Mouse (Mus musculus) small intestine, adult 2 months (tissue): Measurements from ENCODE around the gene Bptf. TPM values are rescaled to one million over a fixed set of nuclear protein-coding genes. Genes with fewer than 3 reads are reported as not detected.
"Not testable (repeated sequence)": the region's sequence is repeated elsewhere in the genome, so short reads cannot be mapped to it uniquely, and the experiment has no call there.

Experiments
- H3K27ac ChIP-seq: fragments of 200-500 bp; 2 replicates; pipeline ENCODE4 v1.5.1; 2012; ENCODE audit warnings: low read depth, low read length, control low read depth, inconsistent platforms; ENCODE audit not compliant: insufficient read depth
- H3K27me3 ChIP-seq: fragments of 200-500 bp; 2 replicates; pipeline ENCODE4 v1.6.1; 2012; ENCODE audit warnings: mild to moderate bottlenecking, moderate library complexity, low read length, inconsistent platforms; ENCODE audit not compliant: control insufficient read depth, insufficient read depth
- H3K36me3 ChIP-seq: fragments of 200-500 bp; 2 replicates; pipeline ENCODE4 v1.6.1; 2012; ENCODE audit warnings: mild to moderate bottlenecking, low read length, control low read depth, inconsistent platforms; ENCODE audit not compliant: control insufficient read depth, insufficient read depth
- H3K4me1 ChIP-seq: fragments of 200-500 bp; 2 replicates; pipeline ENCODE4 v1.6.1; 2012; ENCODE audit warnings: low read length, inconsistent platforms, mixed read lengths; ENCODE audit not compliant: control insufficient read depth, insufficient read depth, insufficient read length
- H3K4me3 ChIP-seq: fragments of 200-500 bp; 2 replicates; pipeline ENCODE4 v1.5.1; 2012; ENCODE audit warnings: low read depth, mild to moderate bottlenecking, control low read depth, inconsistent platforms, low read length, moderate library complexity
- CTCF ChIP-seq: fragments of 200-500 bp; IDR thresholded peaks from 2 replicates; pipeline ENCODE4 v1.5.1; 2012; ENCODE audit warnings: low read depth, mild to moderate bottlenecking, control low read depth, inconsistent platforms, low read length, moderate library complexity, mixed read lengths; ENCODE audit not compliant: insufficient replicate concordance, insufficient read length; ENCODE audit errors: extremely low read depth
- POLR2A ChIP-seq: fragments of 200-500 bp; IDR thresholded peaks from 2 replicates; pipeline ENCODE4 v1.6.1; 2012; ENCODE audit warnings: low read depth, mild to moderate bottlenecking, control low read depth, inconsistent platforms, low read length, moderate library complexity
- WGBS: fragments of 180-500 bp; shearing (Covaris S2); methylation state at CpG from one replicate; pipeline ENCODE4 v1.1.7; 2018; 5-methylcytosine and 5-hydroxymethylcytosine counted together
- polyA plus RNA-seq: library from polyadenylated mRNA; depleted of rRNA; stranded (reverse); fragments of >200 nt; gene quantifications from 2 replicates; pipeline ENCODE4 v1.2.3, GENCODE M21; 2012

Gene Bptf
- polyA plus RNA-seq, 1 experiment = 15.2 TPM

DNA sequence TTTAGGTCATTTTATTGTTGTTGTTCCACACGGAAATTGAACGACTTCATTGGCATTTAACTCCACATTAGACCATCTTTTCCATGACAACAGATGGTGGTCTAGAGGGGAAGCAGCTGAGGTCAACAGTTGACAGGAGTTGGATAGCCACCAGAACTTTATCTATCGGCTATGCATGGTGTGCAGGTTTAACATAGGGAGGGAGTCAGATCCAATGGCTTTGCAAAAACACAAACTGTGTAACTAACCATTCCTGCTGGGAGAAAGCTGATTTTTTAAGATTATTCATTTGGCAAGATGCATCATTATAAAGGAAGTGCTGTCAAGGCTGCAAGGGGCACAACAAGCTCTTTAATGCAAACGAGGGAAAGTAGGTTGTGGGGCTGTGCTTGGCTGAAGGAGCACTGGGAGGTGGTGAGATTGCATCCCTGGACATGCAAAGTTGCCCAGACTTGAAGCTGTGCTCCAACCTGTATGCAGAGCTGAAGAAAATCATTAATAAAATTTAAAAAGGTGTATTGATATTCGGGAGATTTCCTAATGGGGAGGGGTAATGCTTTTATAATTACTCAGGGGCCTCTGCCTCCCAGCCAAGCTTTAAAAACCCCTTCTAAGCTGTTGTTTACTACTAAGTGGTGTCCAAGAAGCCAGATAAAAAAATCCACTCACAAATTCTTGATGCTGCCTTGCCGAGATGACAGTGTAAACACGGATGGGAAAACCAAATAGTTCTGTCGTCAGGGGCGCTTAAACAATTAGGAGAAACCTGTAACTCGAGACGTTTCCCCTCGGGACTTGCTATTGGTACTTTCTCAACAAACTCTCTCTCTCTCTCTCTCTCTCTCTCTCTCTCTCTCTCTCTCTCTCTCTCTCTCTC, 105.1 kb downstream of the Bptf start:
- TF ChIP-seq CTCF (no peak), POLR2A (no peak)
- H3K4me1 ChIP-seq = peaks cover 13% of the 10 kb centered on the region
- no peak overlapping the region for H3K27ac ChIP-seq
- H3K4me3 ChIP-seq = peak overlapping the region; percentile 84; the same call in 1 of the 2 replicates
- H3K27me3 ChIP-seq = peaks cover 6% of the 10 kb centered on the region; the same call in 1 of the 2 replicates
- 9% methylated on average over 12 of the region's 12 CpGs for WGBS
- no peaks in the 10 kb centered on the region for H3K36me3 ChIP-seq

DNA sequence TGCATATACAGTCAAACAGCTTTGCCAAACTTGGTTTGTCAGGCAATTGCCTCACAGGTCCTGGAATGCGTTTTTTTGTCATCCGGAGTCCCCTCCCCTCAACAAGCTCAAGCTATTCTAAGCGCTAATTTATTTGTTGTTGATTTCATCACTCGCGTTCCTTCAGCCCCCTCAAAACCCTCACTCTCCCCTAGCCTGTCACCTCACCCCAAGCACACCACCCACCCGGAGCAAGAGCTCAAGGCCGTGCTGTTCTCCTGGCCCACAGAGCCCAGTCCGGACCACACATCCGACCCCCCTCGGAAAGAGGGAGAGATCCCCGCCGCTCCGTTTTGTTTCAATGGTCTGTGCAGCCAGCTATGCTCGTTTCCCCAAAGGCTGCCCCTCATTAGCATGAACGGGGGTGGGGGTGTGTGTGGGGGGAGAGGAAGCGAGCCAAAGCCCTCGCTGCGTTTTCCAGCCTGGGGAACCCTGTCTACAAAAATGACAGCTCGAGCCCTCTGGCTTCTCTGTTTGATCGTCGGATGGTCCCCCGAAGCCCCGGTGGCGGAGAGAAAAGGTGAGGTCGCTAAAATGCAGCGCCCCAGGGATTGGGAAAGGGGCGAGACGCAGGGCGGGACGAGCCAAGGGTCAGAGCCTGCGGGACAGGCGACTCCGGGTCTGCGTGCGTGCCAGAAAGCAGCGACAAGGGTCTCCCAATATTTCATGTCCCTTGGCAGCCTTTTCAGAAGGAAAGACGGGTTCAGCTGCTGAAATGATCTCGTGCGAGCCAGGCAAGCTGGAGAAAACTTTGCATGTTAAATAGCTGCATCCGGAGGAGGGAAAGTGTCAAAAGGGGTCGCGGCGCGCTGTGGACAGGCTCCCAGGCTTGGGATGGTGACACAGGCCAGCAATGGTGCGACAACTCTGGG, 106.3 kb downstream of the Bptf start, which contains the start of gene 1810010H24Rik:
Gene 1810010H24Rik, plus strand, starts transcription at position 271 of the 911 bp plus-strand sequence.
- 3% methylated on average over 45 of the region's 45 CpGs for WGBS
- H3K4me1 ChIP-seq = peaks cover 13% of the 10 kb centered on the region
- H3K36me3 ChIP-seq = no peaks in the 10 kb centered on the region
- H3K27ac ChIP-seq = no peak within 1 kb of the TSS
- peak within 1 kb of the TSS; percentile 60 for H3K4me3 ChIP-seq
- H3K27me3 ChIP-seq = peaks cover 6% of the 10 kb centered on the region; the same call in 1 of the 2 replicates
- no peak for TF ChIP-seq POLR2A
- TF ChIP-seq CTCF = no peak

DNA sequence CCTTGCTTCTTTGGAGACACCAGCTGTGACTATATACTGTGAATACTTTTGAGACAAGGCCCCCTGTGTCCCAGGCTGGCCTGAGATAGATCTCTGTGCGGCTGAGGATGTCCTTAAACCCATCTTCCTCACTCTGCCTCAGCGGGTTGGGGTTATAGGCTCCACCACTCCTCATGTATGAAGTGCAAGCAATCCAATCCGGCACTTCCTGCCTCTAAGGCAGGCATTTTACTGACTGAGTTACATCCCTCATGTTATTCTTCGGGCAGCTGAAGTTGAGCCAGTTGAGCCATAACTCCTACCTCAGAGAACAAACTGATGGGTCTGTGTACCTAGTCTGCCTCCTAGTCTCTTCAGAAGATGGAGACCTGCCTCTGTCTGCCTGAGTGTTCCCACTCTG, 107.5 kb downstream of the Bptf start:
- peaks cover 9% of the 10 kb centered on the region for H3K4me1 ChIP-seq
- no peaks in the 10 kb centered on the region for H3K36me3 ChIP-seq
- H3K4me3 ChIP-seq = no peak overlapping the region
- H3K27me3 ChIP-seq = peaks cover 6% of the 10 kb centered on the region; the same call in 1 of the 2 replicates
- no peak overlapping the region for H3K27ac ChIP-seq
- 79% methylated on average over 4 of the region's 4 CpGs for WGBS
- no peak for TF ChIP-seq CTCF
- no peak for TF ChIP-seq POLR2A

DNA sequence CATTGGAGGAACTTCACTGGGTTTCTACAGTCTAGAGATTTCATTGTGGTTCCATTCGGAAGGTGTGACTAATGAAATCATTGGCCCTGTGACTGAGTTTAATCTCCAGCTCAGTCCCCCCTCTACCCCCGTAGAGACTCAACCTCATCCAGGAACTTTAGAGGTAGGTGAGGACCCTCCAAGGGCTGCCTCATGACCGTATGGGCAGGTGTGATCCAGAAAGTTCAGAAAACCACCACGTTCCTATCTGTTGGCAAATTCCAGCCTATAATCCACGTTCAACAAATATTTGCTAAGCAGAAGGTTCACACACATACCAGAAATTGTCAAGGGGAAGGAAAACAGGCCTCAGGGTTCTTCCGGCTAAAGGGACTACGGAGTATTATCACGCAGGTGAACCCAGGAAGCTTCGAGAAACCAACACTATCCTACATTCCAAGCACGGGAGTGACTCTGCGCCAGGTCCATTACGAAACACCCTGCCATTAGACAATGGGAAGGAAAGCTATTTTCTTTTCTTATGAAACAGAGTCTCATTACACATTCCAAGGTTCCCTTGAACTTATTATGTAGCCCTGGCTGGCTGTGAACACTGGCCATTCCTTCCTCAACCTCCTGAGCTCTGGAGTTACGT, 109.8 kb downstream of the Bptf start:
- Histone ChIP-seq H3K27me3 (peaks cover 6% of the 10 kb centered on the region; the same call in 1 of the 2 replicates), H3K36me3 (no peaks in the 10 kb centered on the region), H3K4me1 (peaks cover 8% of the 10 kb centered on the region; the same call in 1 of the 2 replicates), H3K4me3 (no peak overlapping the region), H3K27ac (no peak overlapping the region)
- TF ChIP-seq POLR2A = no peak
- TF ChIP-seq CTCF = no peak
- WGBS = 41% methylated on average over 13 of the region's 13 CpGs

- 95% methylated on average over 5 of the region's 5 CpGs for WGBS
- not testable (repeated sequence) for H3K27me3 ChIP-seq, H3K4me3 ChIP-seq, H3K36me3 ChIP-seq, H3K27ac ChIP-seq, H3K4me1 ChIP-seq
Observed at GRCm38 (mm10) chr11:107019722-107020121, 112.2 kb downstream of the Bptf start.

- no peaks in the 10 kb centered on the region for H3K36me3 ChIP-seq
- WGBS = 80% methylated on average over 4 of the region's 4 CpGs
- H3K27me3 ChIP-seq = no peaks in the 10 kb centered on the region
- peaks cover 6% of the 10 kb centered on the region; the same call in 1 of the 2 replicates for H3K4me1 ChIP-seq
- no peak for TF ChIP-seq POLR2A
- no peak for TF ChIP-seq CTCF
- H3K27ac ChIP-seq = no peak overlapping the region
- H3K4me3 ChIP-seq = no peak overlapping the region
Observed at GRCm38 (mm10) chr11:107019318-107019717, 112.6 kb downstream of the Bptf start.
